9 mouse cellular contexts compared by ENCODE assay signal in the genomic region with DNA sequence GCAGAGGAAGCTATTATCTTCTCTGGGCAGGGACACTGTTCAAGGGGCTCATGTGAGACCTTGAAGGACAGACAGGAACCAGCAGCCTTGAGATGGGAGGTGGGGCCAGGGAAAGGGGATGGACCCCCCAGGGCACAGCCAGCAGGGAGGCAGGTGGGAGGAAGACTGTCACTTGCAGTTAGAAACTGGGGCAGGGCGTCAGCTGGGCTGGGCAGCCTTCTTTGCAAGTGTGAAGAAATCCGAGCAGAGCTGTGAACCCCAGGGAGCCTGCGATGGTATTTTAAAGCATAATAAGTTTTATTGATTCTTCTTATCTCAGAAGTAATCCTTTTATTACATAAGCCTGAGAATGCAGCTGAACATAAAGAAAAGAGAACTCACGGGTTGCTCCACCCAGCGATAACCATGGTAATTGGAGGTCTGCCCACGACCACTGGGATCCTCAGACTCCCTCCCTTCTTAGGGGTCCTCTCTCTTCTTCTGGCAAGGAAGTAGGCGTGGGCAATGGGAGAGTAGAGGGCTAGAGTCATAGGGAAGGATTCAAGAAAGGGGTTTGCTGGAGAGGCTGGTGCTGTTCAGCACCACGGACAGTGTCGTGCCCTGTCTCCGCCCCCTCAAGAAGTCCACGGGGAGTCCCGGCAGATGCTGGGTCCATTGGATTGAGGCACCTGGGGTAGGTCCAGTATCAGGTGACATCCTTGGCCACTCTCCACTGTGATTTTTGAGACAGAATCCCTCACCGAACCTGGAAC.
A peak's percentile ranks its signal among the peaks of the same experiment; 100 is the strongest.
DNase-seq lines count a peak whose midpoint lies in the region; ATAC-seq lines count a peak whose summit lies in the region.
"Had no signal": no experiment of that assay in that cellular context is flagged by ENCODE, and none has a peak within 500 bp of the region (broad histone marks: within the 10 kb centered on the region; RNA-seq: fewer than 3 reads in every experiment).

No protein-coding gene starts in this region.

- no peaks in the 10 kb centered on the region for H3K36me3 ChIP-seq in hindbrain, embryonic 15.5 days
- no peaks in the 10 kb centered on the region for H3K36me3 ChIP-seq in hindbrain, embryonic 13.5 days
- H3K36me3 ChIP-seq: midbrain, embryonic 12.5 days had no signal

- H3K4me2 ChIP-seq in hindbrain, embryonic 15.5 days = 0 out of 2 replicates have a peak overlapping the region, but pooled peaks have one; percentile 1
- no peak overlapping the region for H3K4me2 ChIP-seq in hindbrain, embryonic 13.5 days
- H3K4me2 ChIP-seq: midbrain, embryonic 12.5 days had no signal

- no peaks in the 10 kb centered on the region for H3K27me3 ChIP-seq in hindbrain, embryonic 15.5 days
- peaks cover 5% of the 10 kb centered on the region; the same call in 1 of the 2 replicates for H3K27me3 ChIP-seq in hindbrain, embryonic 13.5 days

- no peak overlapping the region for H3K27ac ChIP-seq in hindbrain, embryonic 15.5 days (replicated peaks)
- no peak overlapping the region for H3K27ac ChIP-seq in hindbrain, embryonic 13.5 days
- H3K27ac ChIP-seq: midbrain, embryonic 12.5 days had no signal

- H3K4me3 ChIP-seq in hindbrain, embryonic 15.5 days = no peak overlapping the region
- no peak overlapping the region for H3K4me3 ChIP-seq in hindbrain, embryonic 13.5 days
- H3K4me3 ChIP-seq: midbrain, embryonic 12.5 days had no signal

- WGBS in hindbrain, embryonic 15.5 days = 7% methylated on average over 13 of the region's 13 CpGs
- WGBS in hindbrain, embryonic 13.5 days = 8% methylated on average over 13 of the region's 13 CpGs

- H3K4me1 ChIP-seq in hindbrain, embryonic 15.5 days (replicated peaks) = peaks cover 11% of the 10 kb centered on the region
- H3K4me1 ChIP-seq in hindbrain, embryonic 13.5 days (replicated peaks) = peaks cover 13% of the 10 kb centered on the region

- no peak for ATAC-seq in hindbrain, embryonic 15.5 days (ENCODE audit: low FRiP score, low read depth)
- no peak for ATAC-seq in hindbrain, embryonic 13.5 days (ENCODE audit: low FRiP score)

- H3K9ac ChIP-seq in hindbrain, embryonic 15.5 days = no peak overlapping the region
- no peak overlapping the region for H3K9ac ChIP-seq in hindbrain, embryonic 13.5 days
- H3K9ac ChIP-seq: midbrain, embryonic 12.5 days had no signal

- H3K9me3 ChIP-seq in hindbrain, embryonic 15.5 days = no peaks in the 10 kb centered on the region
- H3K9me3 ChIP-seq in hindbrain, embryonic 13.5 days = no peaks in the 10 kb centered on the region
- H3K9me3 ChIP-seq: midbrain, embryonic 12.5 days had no signal

- DNase-seq in thymus, postnatal 4 days = peak; percentile 51
- no peak for DNase-seq in thymus, adult 18-20 months
- peak; percentile 14 for DNase-seq in induced T-regulatory cell, adult 2 months (ENCODE audit: low read depth)
- DNase-seq in urinary bladder, postnatal 25 days (ENCODE audit: low spot score) = no peak
- DNase-seq in cerebellum, postnatal 4 days (ENCODE audit: low spot score in 2 of 2) = no peak
- DNase-seq in heart, adult 11 months = no peak

Comparison
In these comparisons a context has a peak if more than half of its experiments do, and no peak if none do; other contexts are left out.
1. DNase-seq: peak in thymus, postnatal 4 days (single experiment) and induced T-regulatory cell, adult 2 months (single experiment); none in thymus, adult 18-20 months (0 of 2), urinary bladder, postnatal 25 days (single experiment), cerebellum, postnatal 4 days (0 of 2) and heart, adult 11 months (single experiment).